Mouse (Mus musculus): ENCODE measurements around the gene Rpl9-ps6. TPM values are rescaled to one million over a fixed set of nuclear protein-coding genes. Genes with fewer than 3 reads are reported as not detected.
"Not testable (repeated sequence)": the region's sequence is repeated elsewhere in the genome, so short reads cannot be mapped to it uniquely, and the experiment has no call there.

Gene Rpl9-ps6
- polyA plus RNA-seq, 1 experiment from 2014 or later, result 98.3 TPM

- no peak overlapping the region for H3K27ac ChIP-seq (replicated peaks; ENCODE audit: low read depth, low read length)
- H3K4me2 ChIP-seq (ENCODE audit: low read depth, severe bottlenecking), result no peak overlapping the region
- no peak overlapping the region for H3K4me3 ChIP-seq (ENCODE audit: low read depth, low read length)
- H3K9me3 ChIP-seq (ENCODE audit: control insufficient read depth, low read length), result no peaks in the 10 kb centered on the region
- ATAC-seq (ENCODE audit: insufficient number of reproducible peaks, low FRiP score, low TSS enrichment, low read depth) (no peak), DNase-seq (ENCODE audit: low spot score) (no peak)
- H3K4me1 ChIP-seq (ENCODE audit: control insufficient read depth, insufficient read depth, low read length), result peaks cover 10% of the 10 kb centered on the region; the same call in 1 of the 2 replicates
- 93% methylated on average over 12 of the region's 12 CpGs for WGBS
- H3K36me3 ChIP-seq (ENCODE audit: control insufficient read depth, insufficient read depth, low read length), result peaks cover 2% of the 10 kb centered on the region; the same call in 1 of the 2 replicates
- no peak overlapping the region for H3K9ac ChIP-seq (ENCODE audit: low read length)
- H3K27me3 ChIP-seq (ENCODE audit: control insufficient read depth, insufficient read depth, low read length), result no peaks in the 10 kb centered on the region
These were observed 23.0 kb upstream of the Rpl9-ps6 start for GRCm38 (mm10) chr19:32489166-32489895.

- peak overlapping the region; percentile 61; the same call in 1 of the 2 replicates for H3K4me2 ChIP-seq (ENCODE audit: low read depth, severe bottlenecking)
- DNase-seq (ENCODE audit: low spot score) (no peak), ATAC-seq (ENCODE audit: insufficient number of reproducible peaks, low FRiP score, low TSS enrichment, low read depth) (no peak)
- no peaks in the 10 kb centered on the region for H3K9me3 ChIP-seq (ENCODE audit: control insufficient read depth, low read length)
- H3K27ac ChIP-seq (replicated peaks; ENCODE audit: low read depth, low read length), result no peak overlapping the region
- no peaks in the 10 kb centered on the region for H3K36me3 ChIP-seq (ENCODE audit: control insufficient read depth, insufficient read depth, low read length)
- H3K4me3 ChIP-seq (ENCODE audit: low read depth, low read length), result no peak overlapping the region; the same call in 1 of the 2 replicates
- H3K4me1 ChIP-seq (ENCODE audit: control insufficient read depth, insufficient read depth, low read length), result peaks cover 10% of the 10 kb centered on the region; the same call in 1 of the 2 replicates
- H3K27me3 ChIP-seq (ENCODE audit: control insufficient read depth, insufficient read depth, low read length), result no peaks in the 10 kb centered on the region
- WGBS, result 88% methylated on average over 8 of the region's 8 CpGs
- H3K9ac ChIP-seq (ENCODE audit: low read length), result no peak overlapping the region
These were observed 21.3 kb upstream of the Rpl9-ps6 start for GRCm38 (mm10) chr19:32487595-32488255.

GRCm38 (mm10) chr19:32486106-32486724 lies 19.8 kb upstream of the Rpl9-ps6 start:
- not testable (repeated sequence) for H3K9me3 ChIP-seq (ENCODE audit: control insufficient read depth, low read length); H3K27me3 ChIP-seq (ENCODE audit: control insufficient read depth, insufficient read depth, low read length); H3K36me3 ChIP-seq (ENCODE audit: control insufficient read depth, insufficient read depth, low read length); H3K4me1 ChIP-seq (ENCODE audit: control insufficient read depth, insufficient read depth, low read length)
- under 1% methylated on average over 47 of the region's 47 CpGs for WGBS
- H3K4me3 ChIP-seq (ENCODE audit: low read depth, low read length), result peak overlapping the region; percentile 77
- peak overlapping the region; percentile 61 for H3K4me2 ChIP-seq (ENCODE audit: low read depth, severe bottlenecking)
- H3K9ac ChIP-seq (ENCODE audit: low read length), result peak overlapping the region; percentile 79
- H3K27ac ChIP-seq (replicated peaks; ENCODE audit: low read depth, low read length), result peak overlapping the region; percentile 76
- ATAC-seq (ENCODE audit: insufficient number of reproducible peaks, low FRiP score, low TSS enrichment, low read depth) (peak; percentile 78), DNase-seq (ENCODE audit: low spot score) (peak; percentile 75)

GRCm38 (mm10) chr19:32485681-32486105 lies 19.3 kb upstream of the Rpl9-ps6 start, which contains the start of gene Minpp1:
TSS of gene Minpp1 (plus strand) at chr19:32485769.
- Histone ChIP-seq H3K27me3 (ENCODE audit: control insufficient read depth, insufficient read depth, low read length) (no peaks in the 10 kb centered on the region), H3K4me3 (ENCODE audit: low read depth, low read length) (peak within 1 kb of the TSS; percentile 77), H3K27ac (replicated peaks; ENCODE audit: low read depth, low read length) (peak within 1 kb of the TSS; percentile 76), H3K4me2 (ENCODE audit: low read depth, severe bottlenecking) (peak within 1 kb of the TSS; percentile 61), H3K36me3 (ENCODE audit: control insufficient read depth, insufficient read depth, low read length) (no peaks in the 10 kb centered on the region), H3K4me1 (ENCODE audit: control insufficient read depth, insufficient read depth, low read length) (peaks cover 10% of the 10 kb centered on the region; the same call in 1 of the 2 replicates), H3K9me3 (ENCODE audit: control insufficient read depth, low read length) (no peaks in the 10 kb centered on the region), H3K9ac (ENCODE audit: low read length) (peak within 1 kb of the TSS; percentile 79)
- ATAC-seq (ENCODE audit: insufficient number of reproducible peaks, low FRiP score, low TSS enrichment, low read depth) (peak; percentile 88), DNase-seq (ENCODE audit: low spot score) (peak; percentile 89)
- WGBS, result 0% methylated on average over 59 of the region's 64 CpGs

GRCm38 (mm10) chr19:32484941-32485660 lies 18.7 kb upstream of the Rpl9-ps6 start:
- Histone ChIP-seq H3K27ac (replicated peaks; ENCODE audit: low read depth, low read length) (no peak overlapping the region), H3K9ac (ENCODE audit: low read length) (peak overlapping the region; percentile 79), H3K9me3 (ENCODE audit: control insufficient read depth, low read length) (no peaks in the 10 kb centered on the region), H3K36me3 (ENCODE audit: control insufficient read depth, insufficient read depth, low read length) (no peaks in the 10 kb centered on the region), H3K4me3 (ENCODE audit: low read depth, low read length) (peak overlapping the region; percentile 77), H3K27me3 (ENCODE audit: control insufficient read depth, insufficient read depth, low read length) (no peaks in the 10 kb centered on the region), H3K4me1 (ENCODE audit: control insufficient read depth, insufficient read depth, low read length) (peaks cover 10% of the 10 kb centered on the region; the same call in 1 of the 2 replicates), H3K4me2 (ENCODE audit: low read depth, severe bottlenecking) (peak overlapping the region; percentile 61)
- 20% methylated on average over 13 of the region's 13 CpGs for WGBS
- DNase-seq (ENCODE audit: low spot score) (no peak), ATAC-seq (ENCODE audit: insufficient number of reproducible peaks, low FRiP score, low TSS enrichment, low read depth) (no peak)

GRCm38 (mm10) chr19:32481511-32481910 lies 15.1 kb upstream of the Rpl9-ps6 start:
- Histone ChIP-seq H3K27ac (replicated peaks; ENCODE audit: low read depth, low read length) (no peak overlapping the region), H3K4me2 (ENCODE audit: low read depth, severe bottlenecking) (no peak overlapping the region), H3K9ac (ENCODE audit: low read length) (no peak overlapping the region), H3K4me1 (ENCODE audit: control insufficient read depth, insufficient read depth, low read length) (no peaks in the 10 kb centered on the region), H3K36me3 (ENCODE audit: control insufficient read depth, insufficient read depth, low read length) (no peaks in the 10 kb centered on the region), H3K27me3 (ENCODE audit: control insufficient read depth, insufficient read depth, low read length) (no peaks in the 10 kb centered on the region), H3K9me3 (ENCODE audit: control insufficient read depth, low read length) (no peaks in the 10 kb centered on the region), H3K4me3 (ENCODE audit: low read depth, low read length) (no peak overlapping the region)
- DNase-seq (ENCODE audit: low spot score) (no peak), ATAC-seq (ENCODE audit: insufficient number of reproducible peaks, low FRiP score, low TSS enrichment, low read depth) (no peak)
- WGBS, result 32% methylated on average over 4 of the region's 4 CpGs

GRCm38 (mm10) chr19:32480791-32481442 lies 14.5 kb upstream of the Rpl9-ps6 start:
- H3K4me2 ChIP-seq (ENCODE audit: low read depth, severe bottlenecking), result no peak overlapping the region
- 84% methylated on average over 8 of the region's 8 CpGs for WGBS
- H3K9ac ChIP-seq (ENCODE audit: low read length), result no peak overlapping the region
- no peaks in the 10 kb centered on the region for H3K36me3 ChIP-seq (ENCODE audit: control insufficient read depth, insufficient read depth, low read length)
- DNase-seq (ENCODE audit: low spot score) (no peak), ATAC-seq (ENCODE audit: insufficient number of reproducible peaks, low FRiP score, low TSS enrichment, low read depth) (no peak)
- H3K27ac ChIP-seq (replicated peaks; ENCODE audit: low read depth, low read length), result no peak overlapping the region
- no peaks in the 10 kb centered on the region for H3K9me3 ChIP-seq (ENCODE audit: control insufficient read depth, low read length)
- H3K4me1 ChIP-seq (ENCODE audit: control insufficient read depth, insufficient read depth, low read length), result no peaks in the 10 kb centered on the region
- H3K4me3 ChIP-seq (ENCODE audit: low read depth, low read length), result no peak overlapping the region
- no peaks in the 10 kb centered on the region for H3K27me3 ChIP-seq (ENCODE audit: control insufficient read depth, insufficient read depth, low read length)
